Mouse (Mus musculus) right cerebral cortex, postnatal 4 days (tissue): ENCODE data around the gene Zmynd19.
"Not testable (repeated sequence)": the region's sequence is repeated elsewhere in the genome, so short reads cannot be mapped to it uniquely, and the experiment has no call there.

Experiments
- DNase-seq: peaks from one replicate; pipeline ENCODE4 v3.0.0-alpha.2; 2022

Zmynd19 gene

DNA sequence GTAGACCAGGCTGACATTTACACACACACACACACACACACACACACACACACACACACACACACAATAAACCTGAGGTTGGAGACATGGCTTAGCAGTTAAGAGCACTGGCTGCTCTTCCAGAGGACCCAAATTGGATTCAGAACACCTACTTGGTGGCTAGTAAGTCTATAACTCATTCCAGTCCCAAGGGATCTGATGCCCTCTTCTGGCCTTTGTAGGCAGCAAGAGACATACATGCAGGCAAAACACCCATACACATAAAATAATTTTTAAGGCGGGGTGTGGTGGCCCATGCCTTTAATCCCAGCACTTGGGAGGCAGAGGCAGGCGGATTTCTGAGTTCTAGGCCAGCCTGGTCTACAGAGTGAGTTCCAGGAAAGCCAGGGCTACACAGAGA, 5.3 kb upstream of the Zmynd19 start:
- DNase-seq, result not testable (repeated sequence)

DNA sequence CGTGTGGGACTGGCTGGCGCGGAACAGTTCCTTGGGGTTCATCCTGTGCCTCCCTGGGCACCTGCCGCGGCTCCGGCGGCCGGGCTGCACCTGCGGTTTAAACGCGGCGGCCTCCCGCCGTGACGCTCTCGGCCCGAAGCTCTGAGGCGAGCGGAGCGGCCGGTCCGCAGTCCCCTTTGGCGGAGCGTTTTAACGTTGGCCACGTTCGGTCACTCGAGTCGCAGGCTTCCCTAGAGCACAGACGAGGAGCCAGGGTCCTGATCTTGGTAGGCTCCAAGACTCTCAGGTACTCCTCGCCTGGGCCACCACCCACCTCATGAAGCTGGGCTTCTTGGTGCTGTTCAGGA, 570 bp downstream of the Zmynd19 start:
- no peak for DNase-seq

DNA sequence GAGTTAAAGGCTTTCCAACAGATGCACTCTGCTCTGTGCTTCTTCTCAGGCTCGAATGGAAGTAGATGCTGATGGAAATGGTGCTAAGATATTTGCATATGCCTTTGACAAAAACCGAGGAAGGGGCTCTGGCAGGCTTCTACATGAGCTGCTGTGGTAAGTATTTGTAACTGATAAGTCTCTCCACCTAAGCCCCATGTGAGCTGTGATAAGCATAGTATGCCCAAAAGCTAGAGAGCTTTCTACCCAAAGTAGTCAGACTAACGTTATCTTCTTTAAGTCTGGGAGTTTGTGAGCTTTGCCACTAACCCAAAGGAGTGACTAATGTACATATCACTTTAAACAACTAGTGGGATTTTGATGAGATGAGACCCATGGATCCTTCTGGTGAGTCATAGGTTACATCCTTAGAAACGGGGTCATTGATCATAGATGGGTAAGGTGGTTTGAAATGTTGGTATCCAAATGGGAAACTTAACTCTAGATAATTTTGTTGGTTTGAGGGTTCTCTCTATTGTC, 3.0 kb downstream of the Zmynd19 start:
- no peak for DNase-seq

- no peak for DNase-seq
These were observed 11.3 kb downstream of the Zmynd19 start for GRCm38 (mm10) chr2:24960910-24961309.

- DNase-seq, result peak; percentile 95
These were observed 12.9 kb downstream of the Zmynd19 start, which contains the start of gene Dph7 for GRCm38 (mm10) chr2:24962304-24963000. TSS of gene Dph7 (plus strand) at chr2:24962400.

GRCm38 (mm10) chr2:24970386-24970785, 20.8 kb downstream of the Zmynd19 start:
- DNase-seq, result no peak

DNA sequence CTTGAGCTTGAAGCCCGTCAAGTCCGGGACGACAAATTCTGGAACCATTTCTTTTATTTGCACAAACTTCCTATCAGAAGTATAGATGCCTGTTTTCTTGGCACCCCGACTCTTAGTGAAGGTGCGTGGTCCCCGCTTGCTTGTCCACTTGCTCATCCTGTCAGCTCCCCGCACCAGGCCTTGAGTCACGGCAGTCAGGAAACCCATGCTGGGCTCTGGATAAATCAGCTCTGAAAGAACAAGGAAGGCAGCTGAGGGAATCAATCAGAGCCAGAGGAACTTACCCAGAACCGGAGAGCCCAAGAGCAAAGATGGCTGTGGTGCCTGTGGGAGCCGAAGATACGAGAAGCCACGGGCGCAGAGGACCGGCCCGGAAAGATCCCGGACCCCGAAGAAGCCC, 24.9 kb downstream of the Zmynd19 start:
- DNase-seq, result not testable (repeated sequence)

DNA sequence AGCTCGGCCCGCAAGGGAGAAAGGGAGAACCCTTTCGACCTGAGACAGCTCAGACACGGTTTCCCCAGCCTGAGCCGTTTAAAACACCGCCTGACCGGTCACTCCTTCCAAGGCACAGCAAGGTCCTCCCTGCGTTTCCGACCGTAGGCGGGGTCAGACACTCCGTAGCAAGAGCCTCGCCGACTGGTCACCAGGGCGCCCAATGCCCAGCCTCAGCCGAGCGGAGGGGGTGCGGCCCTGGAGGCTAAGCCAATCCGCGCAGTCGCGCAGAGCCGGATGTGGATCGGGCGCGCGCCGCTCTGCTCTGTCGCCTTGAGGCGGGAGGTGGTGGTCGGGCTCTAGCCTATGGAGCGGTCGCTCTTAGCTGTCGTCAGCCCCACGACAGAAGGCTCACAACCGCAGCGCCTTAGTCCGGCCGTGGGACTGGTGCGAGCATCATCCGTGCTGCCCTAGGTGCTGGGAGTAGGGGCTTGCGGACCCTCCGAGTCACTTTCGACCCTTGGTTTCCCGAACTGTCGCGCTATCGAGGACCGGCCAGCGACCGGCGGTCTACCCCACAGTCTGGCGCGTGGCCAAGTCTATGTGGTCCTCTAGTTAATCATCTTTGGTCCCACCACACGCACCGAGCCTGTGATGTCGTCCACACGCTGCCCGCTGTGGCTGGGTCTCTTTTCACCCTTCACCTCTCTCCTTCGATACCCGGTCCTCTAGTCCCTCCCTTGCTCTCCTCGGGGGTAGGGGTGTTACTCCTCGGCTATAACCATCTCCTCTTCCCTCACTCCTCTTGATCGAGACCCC, 25.5 kb downstream of the Zmynd19 start, which contains the start of gene Mrpl41:
Gene Mrpl41, minus strand, starts transcription at position 193 of the 798 bp plus-strand sequence.
- DNase-seq, result peak; percentile 95

- peak; percentile 59 for DNase-seq
These were observed 26.2 kb downstream of the Zmynd19 start, which contains the start of gene Pnpla7 for GRCm38 (mm10) chr2:24975704-24976297. TSS of gene Pnpla7 (plus strand) at chr2:24976033.

- DNase-seq, result no peak
These were observed 27.4 kb downstream of the Zmynd19 start for GRCm38 (mm10) chr2:24976960-24977359.

DNA sequence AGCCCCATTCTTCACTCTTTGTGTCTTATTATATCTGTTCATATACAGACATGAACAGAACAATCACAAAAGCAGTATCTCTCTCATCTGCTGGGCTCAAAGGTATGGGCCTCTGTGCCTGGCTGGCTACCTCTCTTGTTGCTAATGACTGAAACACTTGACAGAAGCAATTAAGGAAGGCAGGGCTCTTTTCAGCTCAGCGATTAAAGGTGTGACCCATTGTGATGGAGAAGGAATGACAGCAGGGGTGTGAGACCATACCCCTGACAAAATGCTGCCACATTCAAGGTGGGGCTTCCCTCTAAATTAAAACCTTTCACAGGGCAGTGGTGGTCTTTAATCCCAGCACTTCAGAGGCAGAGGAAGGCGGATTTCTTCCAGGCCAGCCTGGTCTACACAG, 38.2 kb downstream of the Zmynd19 start:
- DNase-seq, result no peak

DNA sequence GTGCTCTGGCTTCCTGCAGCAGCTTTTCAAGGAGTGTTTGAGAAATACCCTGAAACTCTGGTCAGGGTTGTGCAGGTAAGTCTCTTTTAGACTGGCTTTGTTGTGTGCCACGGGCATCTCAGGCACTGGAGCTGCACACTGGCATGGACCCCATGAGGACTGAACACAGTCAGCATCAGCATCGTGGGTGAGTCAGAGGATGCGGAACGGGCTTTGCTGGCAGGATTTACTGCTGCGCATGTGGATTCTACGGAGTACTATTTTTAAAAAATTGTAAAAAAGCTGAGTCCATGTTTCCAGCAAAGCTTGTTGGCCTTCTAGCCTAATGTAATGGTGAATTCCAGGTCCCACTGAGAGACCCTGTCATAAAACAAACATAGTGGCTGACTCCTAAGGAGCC, 45.7 kb downstream of the Zmynd19 start:
- DNase-seq, result no peak

DNA sequence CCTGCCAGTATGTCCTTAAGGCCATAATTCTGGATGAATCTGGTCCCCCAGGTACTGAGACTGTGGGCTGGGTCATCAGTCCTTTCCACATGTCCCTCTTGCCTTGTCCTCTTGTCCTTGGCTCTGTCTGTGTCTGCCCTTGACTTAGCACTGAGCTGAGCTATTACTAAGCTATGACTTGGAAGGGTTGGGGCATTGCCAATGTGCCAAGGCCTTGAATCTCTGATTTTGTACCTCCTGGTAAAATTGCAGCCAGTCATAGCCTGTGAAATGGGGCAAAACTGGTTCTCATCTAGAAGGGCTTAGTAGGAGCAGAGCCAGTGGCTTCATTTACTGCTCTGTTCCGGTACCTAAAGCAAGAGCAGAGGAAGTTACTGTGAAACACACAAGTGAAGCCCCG, 46.9 kb downstream of the Zmynd19 start:
- DNase-seq, result no peak

DNA sequence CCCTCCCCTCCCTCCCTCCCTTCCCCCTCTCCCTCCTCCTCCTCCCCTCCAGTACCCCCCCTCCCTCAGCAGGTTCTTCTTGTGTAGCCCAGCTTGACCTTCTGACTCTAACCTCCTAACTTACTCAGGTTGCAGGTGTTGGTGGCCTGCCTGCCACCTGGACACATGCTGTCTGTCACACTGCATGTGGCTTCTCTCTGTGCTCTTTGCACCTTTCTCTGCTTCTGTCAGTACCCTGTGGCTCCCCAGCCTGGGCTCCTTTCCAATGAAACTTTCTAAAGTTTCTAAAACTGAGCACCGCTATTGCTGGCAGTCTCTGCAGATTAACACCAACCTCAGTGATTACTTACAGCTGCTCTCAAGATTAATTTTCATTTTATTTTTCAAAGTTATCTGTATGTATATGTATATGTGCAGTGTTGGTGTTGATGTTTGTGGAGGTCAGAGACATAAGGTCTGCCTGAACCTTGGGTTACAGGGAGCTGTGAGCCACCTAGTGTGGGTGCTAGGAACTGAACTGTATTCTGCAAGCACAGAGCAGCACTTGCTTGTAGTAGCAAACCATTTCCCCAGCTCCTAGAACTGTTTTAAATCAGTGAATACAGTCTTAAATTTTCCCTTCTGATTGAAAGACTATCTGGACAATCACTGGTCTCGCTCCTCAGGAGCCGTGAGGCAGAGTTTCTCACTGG, 51.1 kb downstream of the Zmynd19 start:
- peak; percentile 33 for DNase-seq

- DNase-seq, result no peak
These were observed 54.6 kb downstream of the Zmynd19 start for GRCm38 (mm10) chr2:25003946-25004786.

DNA sequence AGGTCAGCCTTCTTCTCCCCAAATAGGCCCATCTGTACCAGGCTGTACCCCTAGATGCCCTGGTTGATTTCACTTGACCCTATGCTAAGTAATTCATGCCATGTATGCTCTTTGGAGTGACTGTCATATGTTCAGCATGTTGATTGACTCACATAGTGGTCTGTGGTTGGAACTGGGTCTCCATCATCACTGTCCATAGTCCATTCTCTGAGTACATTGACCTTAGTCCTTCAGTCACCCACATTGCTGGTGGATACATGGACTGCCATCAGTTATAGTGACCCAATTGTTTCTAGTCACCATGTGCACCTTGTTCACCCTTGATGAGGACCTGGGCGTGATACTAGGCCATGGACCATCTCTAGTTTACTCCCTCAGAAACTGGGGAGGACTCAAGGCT, 57.2 kb downstream of the Zmynd19 start:
- no peak for DNase-seq

DNA sequence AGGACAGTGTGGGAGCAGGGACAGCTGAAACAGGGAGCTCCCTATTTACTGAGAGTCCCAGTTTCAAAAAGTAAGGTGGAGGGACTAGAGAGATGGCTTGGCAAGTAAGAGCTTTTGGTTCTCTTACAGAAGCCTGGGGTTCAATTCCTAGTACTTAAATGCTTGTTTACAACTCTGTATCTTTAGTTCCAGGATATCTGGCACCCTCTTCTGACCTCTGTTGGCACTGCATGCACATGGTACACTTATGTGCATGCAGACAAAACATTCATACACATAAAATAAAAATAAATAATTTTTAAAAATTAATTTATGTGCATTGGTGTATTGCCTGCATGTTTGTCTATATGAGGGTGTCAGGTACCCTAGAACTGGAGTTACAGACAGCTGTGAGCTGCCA, 58.7 kb downstream of the Zmynd19 start:
- DNase-seq, result no peak
